Mouse (Mus musculus) MEL (cell line): Measurements from ENCODE around the gene C1qtnf3.

Experiments used
- E2F4 ChIP-seq: IDR thresholded peaks from 2 replicates; pipeline ENCODE4 v1.6.1; 2011; ENCODE audit warnings: low read depth, low read length, improper control_type of control experiment, borderline replicate concordance
- POLR2A ChIP-seq, 2 experiments: IDR thresholded peaks; 2 replicates each; pipeline ENCODE4 v1.6.1; 2011 to 2012; ENCODE audit warnings: low read length in 2 of 2, mild to moderate bottlenecking in 2 of 2, control low read depth in 1 of 2, improper control_type of control experiment in 1 of 2, low read depth in 1 of 2, moderate library complexity in 1 of 2; ENCODE audit not compliant: control insufficient read depth in 1 of 2, insufficient read depth in 1 of 2, poor library complexity in 1 of 2
- RCOR1 ChIP-seq: IDR thresholded peaks from 2 replicates; pipeline ENCODE4 v1.6.1; 2012; ENCODE audit warnings: low read depth, mild to moderate bottlenecking, inconsistent platforms, low read length, improper control_type of control experiment

DNA sequence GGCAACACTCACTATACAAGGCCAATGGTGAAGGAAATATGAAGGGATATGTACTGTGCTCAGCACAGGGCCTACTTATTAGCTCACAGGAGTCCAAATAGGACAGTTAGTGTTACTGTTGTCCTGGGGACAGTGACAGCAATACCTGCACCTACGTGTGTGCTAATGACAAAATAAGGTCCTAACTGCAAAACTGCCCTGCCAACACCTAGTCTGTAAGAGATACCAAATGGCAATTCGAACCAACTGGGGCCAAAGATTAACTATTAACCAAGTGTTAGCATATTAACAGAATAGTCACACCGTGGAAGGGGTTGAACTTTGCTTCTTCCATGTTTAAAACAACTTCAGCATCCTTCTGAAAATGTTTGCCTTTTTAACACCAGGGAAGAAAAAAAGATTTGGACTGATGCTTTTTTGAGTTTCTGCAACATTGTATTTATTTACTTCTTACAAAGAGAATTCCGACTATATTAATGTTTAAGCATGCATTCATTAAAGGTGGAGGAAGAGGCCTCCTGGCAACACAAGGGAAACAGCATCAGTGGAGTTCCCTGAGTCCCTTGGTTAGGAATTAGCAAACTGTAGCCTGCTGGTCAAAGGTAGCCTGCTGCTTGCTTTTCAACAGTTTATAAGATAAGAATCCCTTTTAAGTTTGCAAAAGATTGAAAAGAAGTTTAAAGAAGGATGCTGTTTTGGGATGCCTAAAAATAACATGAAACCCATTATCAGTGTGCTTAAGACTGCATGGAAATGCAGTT is 74.8 kb downstream of the C1qtnf3 start:
- TF ChIP-seq E2F4 (no peak), RCOR1 (no peak), POLR2A (IDR thresholded peaks at IDR 0.05; ENCODE audit: control insufficient read depth in 1 of 2, insufficient read depth in 1 of 2, low read depth in 1 of 2, low read length in 2 of 2, poor library complexity in 1 of 2) (no peak)
